Mouse (Mus musculus) thymus, adult 2 months (tissue): ENCODE measurements around the gene Vdac2. TPM values are rescaled to one million over a fixed set of nuclear protein-coding genes. Genes with fewer than 3 reads are reported as not detected.

ENCODE experiments used
- DNase-seq: peaks from one replicate; pipeline ENCODE4 v3.0.0; 2021
- H3K27ac ChIP-seq: fragments of 200-500 bp; 2 replicates; pipeline ENCODE4 v1.5.1; 2012; ENCODE audit warnings: low read length, control low read depth; ENCODE audit not compliant: control insufficient read depth, insufficient read depth
- H3K27me3 ChIP-seq: fragments of 200-500 bp; 2 replicates; pipeline ENCODE4 v1.6.1; 2012; ENCODE audit warnings: mild to moderate bottlenecking, low read length, moderate library complexity, mixed read lengths; ENCODE audit not compliant: control insufficient read depth, insufficient read depth
- H3K36me3 ChIP-seq: fragments of 200-500 bp; 2 replicates; pipeline ENCODE4 v1.6.1; 2012; ENCODE audit warnings: mild to moderate bottlenecking, low read length, moderate library complexity; ENCODE audit not compliant: control insufficient read depth, insufficient read depth
- H3K4me1 ChIP-seq: fragments of 200-500 bp; replicated peaks from 2 replicates; pipeline ENCODE4 v1.6.1; 2012; ENCODE audit warnings: low read length; ENCODE audit not compliant: control insufficient read depth, insufficient read depth
- H3K4me3 ChIP-seq: fragments of 200-500 bp; 2 replicates; pipeline ENCODE4 v1.5.1; 2012; ENCODE audit warnings: mild to moderate bottlenecking, low read length, control low read depth, moderate library complexity; ENCODE audit not compliant: control insufficient read depth, insufficient read depth
- CTCF ChIP-seq: fragments of 200-500 bp; IDR thresholded peaks from 2 replicates; pipeline ENCODE4 v1.5.1; 2012; ENCODE audit warnings: mild to moderate bottlenecking, control low read depth, low read length, moderate library complexity, borderline replicate concordance; ENCODE audit not compliant: control insufficient read depth, poor library complexity, insufficient read depth; ENCODE audit errors: extremely low read depth
- POLR2A ChIP-seq: fragments of 200-500 bp; IDR thresholded peaks from 2 replicates; pipeline ENCODE4 v1.6.1; 2012; ENCODE audit warnings: mild to moderate bottlenecking, low read length, control low read depth, moderate library complexity; ENCODE audit not compliant: control insufficient read depth, poor library complexity, insufficient read depth; ENCODE audit errors: extremely low read depth
- WGBS: fragments of 180-500 bp; shearing (Covaris S2); methylation state at CpG from one replicate; pipeline ENCODE4 v1.1.7; 2018; 5-methylcytosine and 5-hydroxymethylcytosine counted together
- polyA plus RNA-seq: library from polyadenylated mRNA; depleted of rRNA; stranded (reverse); fragments of >200 nt; gene quantifications from 2 replicates; pipeline ENCODE4 v1.2.3, GENCODE M21; 2012; rRNA removed

The Vdac2 gene
- polyA plus RNA-seq, result 109 and 118 TPM in 2 replicates

DNA sequence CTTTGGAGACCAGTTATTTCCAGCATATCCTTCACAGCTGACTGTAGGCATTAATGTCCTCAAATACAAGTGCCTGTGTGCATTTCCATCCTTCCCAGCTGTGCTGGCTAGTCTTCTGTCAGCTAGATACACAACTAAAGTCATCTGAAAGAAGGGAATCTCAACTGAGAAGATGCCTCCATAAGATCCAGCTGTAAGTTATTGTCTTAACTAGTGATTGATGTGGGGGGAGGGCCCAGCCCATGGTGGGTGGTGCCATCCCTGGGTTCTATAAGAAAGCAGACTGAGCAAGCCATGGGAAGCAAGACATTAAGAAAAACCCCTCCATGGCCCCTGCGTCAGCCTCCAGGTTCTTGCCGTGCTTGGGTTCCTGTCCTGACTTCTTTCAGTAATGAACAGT is at the start of gene Vdac2:
Gene Vdac2, plus strand, starts transcription at position 301 of the 400 bp plus-strand sequence.
- no peak for TF ChIP-seq CTCF
- no peak for TF ChIP-seq POLR2A
- Histone ChIP-seq H3K36me3 (no peaks in the 10 kb centered on the region), H3K27me3 (no peaks in the 10 kb centered on the region), H3K4me1 (0 out of 2 replicates have a peak, but pooled peaks cover 3% of the 10 kb centered on the region), H3K27ac (no peak within 1 kb of the TSS), H3K4me3 (no peak within 1 kb of the TSS)
- no peak for DNase-seq
- WGBS, result 100% methylated on average over 2 of the region's 2 CpGs

DNA sequence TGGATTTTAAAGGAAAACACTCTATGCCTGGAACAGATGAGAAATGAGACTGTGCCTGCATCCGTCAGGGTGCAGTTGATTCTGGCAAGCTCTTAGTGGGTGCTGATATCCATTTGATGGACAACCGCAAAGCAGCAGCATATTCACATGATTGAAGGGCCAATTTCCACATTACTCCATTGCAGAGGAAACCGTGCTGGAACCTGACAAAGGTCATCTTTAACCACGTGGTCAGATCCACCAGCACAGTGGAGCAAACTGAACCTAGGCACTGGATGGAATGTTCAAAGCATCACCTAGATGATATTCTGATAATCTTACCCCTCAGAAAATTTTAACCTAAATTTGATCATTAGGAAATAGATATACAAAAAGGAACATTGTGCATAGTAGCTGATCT is 48.8 kb upstream of the Vdac2 start:
- DNase-seq, result no peak
- H3K36me3 ChIP-seq, result peaks cover 11% of the 10 kb centered on the region
- no peak overlapping the region for H3K4me3 ChIP-seq
- H3K27ac ChIP-seq, result no peak overlapping the region
- 95% methylated on average over 4 of the region's 4 CpGs for WGBS
- H3K27me3 ChIP-seq, result no peaks in the 10 kb centered on the region
- no peak for TF ChIP-seq POLR2A
- TF ChIP-seq CTCF, result no peak
- no peaks in the 10 kb centered on the region for H3K4me1 ChIP-seq

DNA sequence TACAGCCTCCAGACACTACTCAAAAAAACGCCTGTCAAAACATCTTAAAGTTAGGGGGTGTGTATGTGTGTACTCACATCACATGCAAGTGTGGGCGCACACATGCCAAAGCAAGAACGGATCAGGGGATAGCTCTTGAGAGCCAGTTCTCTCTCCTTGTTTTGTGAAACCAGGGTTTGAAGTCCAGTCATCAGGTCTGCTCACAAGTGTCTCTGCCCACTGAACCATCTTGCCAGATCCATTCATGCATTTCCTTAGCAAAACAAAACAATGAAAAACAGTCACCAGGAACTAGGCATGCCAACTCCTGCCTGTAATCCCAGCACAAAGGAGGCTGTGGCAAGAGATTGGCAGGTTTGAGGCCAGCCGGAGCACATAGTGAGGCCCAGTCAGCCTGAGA is 38.5 kb upstream of the Vdac2 start:
- no peaks in the 10 kb centered on the region for H3K27me3 ChIP-seq
- H3K4me1 ChIP-seq, result no peaks in the 10 kb centered on the region
- WGBS, result 95% methylated on average over 4 of the region's 4 CpGs
- TF ChIP-seq CTCF (no peak), POLR2A (no peak)
- no peak for DNase-seq
- peaks cover 11% of the 10 kb centered on the region; the same call in 1 of the 2 replicates for H3K36me3 ChIP-seq
- no peak overlapping the region for H3K27ac ChIP-seq
- no peak overlapping the region for H3K4me3 ChIP-seq

DNA sequence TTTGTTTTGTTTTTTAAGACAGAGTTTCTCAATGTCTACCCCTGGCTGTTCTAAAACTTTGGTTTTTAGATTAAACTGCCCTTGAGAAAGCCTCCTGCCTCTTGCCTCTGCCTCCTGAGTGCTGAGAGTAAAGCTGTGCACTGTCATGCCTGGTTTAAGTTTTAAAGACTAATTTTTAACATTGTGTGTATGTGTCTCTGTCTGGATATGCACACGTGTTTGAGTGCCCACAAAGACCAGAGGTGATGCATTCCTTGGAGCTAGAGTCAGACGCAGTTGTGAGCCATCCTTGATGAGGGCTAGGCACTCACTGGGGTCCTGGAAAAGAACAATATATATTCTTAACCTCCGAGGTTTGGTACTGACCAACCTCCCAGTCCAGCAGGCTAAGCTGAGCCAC is 37.7 kb upstream of the Vdac2 start:
- Histone ChIP-seq H3K27ac (no peak overlapping the region), H3K4me3 (no peak overlapping the region), H3K4me1 (no peaks in the 10 kb centered on the region), H3K27me3 (no peaks in the 10 kb centered on the region), H3K36me3 (peaks cover 11% of the 10 kb centered on the region; the same call in 1 of the 2 replicates)
- no peak for TF ChIP-seq POLR2A
- TF ChIP-seq CTCF, result no peak
- no peak for DNase-seq
- WGBS, result 97% methylated on average over 3 of the region's 3 CpGs

DNA sequence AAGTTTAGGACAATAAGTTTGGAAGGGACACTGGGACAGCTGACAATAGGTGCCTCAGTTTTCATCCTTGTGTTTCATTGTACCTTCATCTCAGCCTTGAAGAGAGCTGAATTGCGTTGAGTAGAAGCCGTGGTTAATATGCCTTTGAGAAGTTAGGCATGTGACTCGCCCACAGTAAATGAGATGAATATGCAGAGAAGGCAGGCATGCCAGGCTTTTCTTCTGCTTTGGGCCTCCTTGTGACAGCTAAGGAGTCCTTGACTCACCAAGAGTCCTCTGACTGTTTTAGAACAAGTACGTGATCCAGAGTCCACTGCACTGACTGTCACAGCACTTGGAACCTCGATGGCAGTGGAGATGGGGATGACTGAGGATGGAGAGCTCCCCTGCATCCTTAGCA is 36.9 kb upstream of the Vdac2 start:
- Histone ChIP-seq H3K4me1 (no peaks in the 10 kb centered on the region), H3K4me3 (no peak overlapping the region), H3K27me3 (no peaks in the 10 kb centered on the region), H3K27ac (no peak overlapping the region), H3K36me3 (peaks cover 16% of the 10 kb centered on the region)
- TF ChIP-seq POLR2A (no peak), CTCF (no peak)
- WGBS, result 90% methylated on average over 5 of the region's 5 CpGs
- no peak for DNase-seq

GRCm38 (mm10) chr14:21790585-21791251 is 34.3 kb upstream of the Vdac2 start:
- Histone ChIP-seq H3K4me1 (no peaks in the 10 kb centered on the region), H3K36me3 (peaks cover 19% of the 10 kb centered on the region), H3K4me3 (no peak overlapping the region), H3K27me3 (no peaks in the 10 kb centered on the region), H3K27ac (no peak overlapping the region)
- TF ChIP-seq POLR2A, result no peak
- TF ChIP-seq CTCF, result no peak
- 97% methylated on average over 9 of the region's 9 CpGs for WGBS
- DNase-seq, result no peak
